Mouse (Mus musculus) brain, embryonic 14.5 days (tissue): ENCODE data around the gene BC052040. TPM values are rescaled to one million over a fixed set of nuclear protein-coding genes. Genes with fewer than 3 reads are reported as not detected.

ENCODE experiments used
- DNase-seq: peaks from one replicate; pipeline ENCODE4 v3.0.0-alpha.2; 2011; ENCODE audit warnings: low read depth
- CTCF ChIP-seq: fragments of 200-500 bp; IDR thresholded peaks from 2 replicates; pipeline ENCODE4 v1.5.1; 2012; ENCODE audit warnings: inconsistent platforms, mild to moderate bottlenecking, moderate library complexity, borderline replicate concordance; ENCODE audit not compliant: insufficient read depth, insufficient read length; ENCODE audit errors: extremely low read depth
- POLR2A ChIP-seq: fragments of 200-500 bp; IDR thresholded peaks from 2 replicates; pipeline ENCODE4 v1.6.1; 2012; ENCODE audit warnings: mild to moderate bottlenecking, inconsistent platforms, borderline replicate concordance; ENCODE audit not compliant: poor library complexity, insufficient read depth, insufficient read length, severe bottlenecking; ENCODE audit errors: extremely low read depth
- polyA plus RNA-seq: library from polyadenylated mRNA; depleted of rRNA; stranded (reverse); fragments of >200 nt; gene quantifications from 2 replicates; pipeline ENCODE4 v1.2.3, GENCODE M21; 2012

Gene BC052040
- polyA plus RNA-seq, 1 experiment: 14.8 TPM

DNA sequence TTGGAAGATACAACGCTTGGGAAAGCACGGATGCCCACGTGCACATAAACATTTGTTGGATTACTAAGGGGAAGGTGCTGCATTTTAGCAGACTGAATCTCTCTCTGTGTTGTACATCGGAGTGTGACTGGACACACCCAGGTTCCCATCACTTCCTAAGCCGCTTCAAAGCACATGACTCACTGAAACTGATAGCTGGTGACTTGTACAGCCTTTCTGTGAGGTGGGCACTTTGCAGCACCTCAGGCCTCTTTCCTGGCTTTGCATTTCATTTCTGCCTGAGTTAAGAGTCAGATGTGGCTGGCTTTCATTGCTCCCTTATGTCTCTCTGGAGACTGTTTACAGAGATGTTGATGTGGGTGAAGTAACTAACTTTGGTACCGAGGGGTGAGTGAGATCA lies 29.0 kb downstream of the BC052040 start:
- TF ChIP-seq CTCF (no peak), POLR2A (no peak)
- no peak for DNase-seq

DNA sequence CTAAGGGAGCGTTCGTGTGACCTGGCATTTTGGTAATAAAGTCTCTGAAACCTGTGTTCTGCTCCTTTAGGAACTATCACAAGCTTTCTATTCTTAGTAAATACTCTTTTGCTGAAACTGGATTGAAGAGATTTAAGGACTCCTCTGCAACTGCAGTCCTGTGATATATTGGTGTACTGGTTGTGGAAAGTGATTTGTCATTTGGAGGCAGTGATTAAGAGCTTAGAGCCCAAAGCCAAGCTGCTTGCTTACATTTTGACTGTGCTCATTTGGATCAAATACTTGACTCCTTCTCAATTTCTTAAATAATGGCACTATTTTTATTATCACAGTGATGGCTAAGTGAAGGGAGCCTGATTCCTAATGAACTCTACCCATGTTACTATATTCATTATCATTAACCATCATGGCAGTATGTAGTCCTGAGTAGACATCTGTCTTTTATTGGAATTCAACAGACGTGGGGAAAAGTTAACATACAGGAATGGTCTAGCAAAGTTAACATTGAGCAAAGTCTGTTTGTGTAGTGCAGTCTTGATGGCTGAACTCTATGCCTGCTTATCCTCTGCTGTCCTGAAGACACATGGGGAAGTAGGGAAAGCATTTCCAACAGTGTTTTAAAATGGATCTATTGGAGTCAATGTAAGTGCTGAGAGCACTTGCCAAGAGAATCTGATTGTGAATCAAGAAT lies 32.5 kb downstream of the BC052040 start:
- TF ChIP-seq POLR2A (no peak), CTCF (no peak)
- no peak for DNase-seq

DNA sequence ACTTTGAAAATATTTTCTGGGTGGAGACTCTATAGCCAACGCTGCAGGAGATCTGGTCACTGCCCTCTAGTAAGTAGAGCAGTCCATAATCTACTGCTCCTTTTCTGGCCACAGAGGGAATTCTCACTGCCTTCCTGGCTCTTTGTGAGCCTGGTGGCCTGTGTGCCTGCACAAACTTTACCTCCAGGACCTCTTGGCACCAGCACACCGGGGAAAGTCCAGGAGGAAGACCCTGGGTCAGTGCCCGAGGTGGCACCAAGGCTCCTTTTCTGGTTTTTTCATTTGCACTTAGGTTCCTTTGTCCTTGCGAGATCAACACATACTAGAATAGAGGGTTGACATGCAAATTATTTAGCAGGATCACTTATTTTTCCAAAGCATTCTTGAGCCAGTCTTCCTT lies 47.0 kb downstream of the BC052040 start:
- DNase-seq: no peak
- no peak for TF ChIP-seq CTCF
- TF ChIP-seq POLR2A: no peak

DNA sequence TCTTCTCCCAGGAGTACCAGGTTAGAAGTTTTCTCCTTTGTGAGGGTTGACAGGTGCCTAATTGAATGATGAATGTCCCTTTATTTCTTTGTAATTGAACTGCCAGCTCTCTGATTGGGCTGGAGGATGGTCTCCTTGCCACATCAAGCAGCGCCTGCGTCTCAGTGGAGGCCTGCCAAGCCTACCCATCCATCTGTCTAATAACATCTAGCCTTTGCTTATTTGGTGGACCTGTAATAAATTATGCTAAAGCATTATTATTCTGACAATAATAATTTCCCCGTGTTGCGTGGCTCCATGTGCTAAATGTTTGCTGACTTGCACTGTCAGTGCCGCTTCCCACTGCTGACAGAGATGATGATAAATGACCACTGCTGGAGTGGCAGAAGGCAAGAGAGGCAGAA lies 49.5 kb downstream of the BC052040 start:
- DNase-seq: peak; percentile 76

DNA sequence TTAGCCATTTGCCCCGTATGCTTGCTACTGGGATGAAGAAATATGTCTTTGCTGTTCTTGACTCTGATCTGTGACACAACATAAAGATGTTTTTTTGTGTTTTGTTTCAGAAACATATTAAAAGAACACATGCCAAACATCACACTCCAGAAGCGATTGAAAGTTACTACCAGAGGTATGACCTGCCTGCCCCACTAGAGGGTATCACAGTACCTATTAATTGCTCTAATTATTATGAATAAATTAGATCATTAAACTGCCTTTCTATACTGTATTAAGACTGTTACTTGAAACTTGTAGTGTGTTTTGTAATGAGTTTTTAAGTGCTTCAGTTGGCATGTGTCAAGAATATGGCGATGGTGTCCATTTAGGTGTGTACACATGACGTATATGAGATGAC lies 50.3 kb downstream of the BC052040 start:
- no peak for DNase-seq
- TF ChIP-seq POLR2A: no peak
- no peak for TF ChIP-seq CTCF

More for the DNA sequence above, 49.5 kb downstream of the BC052040 start:
- TF ChIP-seq POLR2A (no peak), CTCF (no peak)

DNA sequence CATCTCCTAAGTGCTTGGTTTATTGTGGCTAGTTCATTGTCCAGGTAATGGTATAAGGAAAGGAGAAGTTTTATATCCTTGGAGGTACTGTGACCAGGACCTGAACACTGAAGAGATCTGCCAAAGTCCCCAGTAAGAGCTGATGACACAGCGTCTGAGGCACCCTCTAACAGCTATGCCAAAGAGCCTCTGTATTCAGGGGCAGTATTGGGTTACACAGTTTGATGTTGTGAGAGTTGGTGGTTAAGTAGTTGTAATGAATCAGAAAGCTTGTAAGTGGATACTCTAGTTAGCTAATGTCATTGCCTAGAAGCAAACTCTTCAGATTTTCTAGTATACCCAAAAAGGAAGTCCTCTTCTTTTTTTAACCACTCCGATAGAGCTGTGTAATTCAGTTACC lies 68.7 kb downstream of the BC052040 start:
- no peak for DNase-seq
- TF ChIP-seq CTCF (no peak), POLR2A (no peak)

DNA sequence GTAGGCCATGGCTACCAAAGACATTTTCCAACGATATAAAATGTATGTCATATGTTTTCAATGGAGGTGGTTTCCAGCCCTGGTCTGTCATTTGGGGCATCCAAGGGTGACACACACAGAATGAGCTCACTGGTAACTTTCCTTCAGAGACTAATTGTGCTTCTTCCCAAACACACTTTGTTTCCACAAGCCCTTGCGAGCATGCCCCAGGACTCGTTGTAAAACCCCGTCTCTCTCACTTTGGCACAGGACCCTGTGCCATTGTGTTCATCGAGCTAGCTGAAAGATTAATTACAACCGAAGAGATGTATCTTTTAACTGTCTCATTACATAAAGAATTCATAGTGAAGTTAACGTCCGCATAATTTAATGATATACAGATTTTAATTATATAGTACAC lies 78.2 kb downstream of the BC052040 start:
- peak; percentile 91 for DNase-seq
- TF ChIP-seq CTCF (no peak), POLR2A (no peak)

DNA sequence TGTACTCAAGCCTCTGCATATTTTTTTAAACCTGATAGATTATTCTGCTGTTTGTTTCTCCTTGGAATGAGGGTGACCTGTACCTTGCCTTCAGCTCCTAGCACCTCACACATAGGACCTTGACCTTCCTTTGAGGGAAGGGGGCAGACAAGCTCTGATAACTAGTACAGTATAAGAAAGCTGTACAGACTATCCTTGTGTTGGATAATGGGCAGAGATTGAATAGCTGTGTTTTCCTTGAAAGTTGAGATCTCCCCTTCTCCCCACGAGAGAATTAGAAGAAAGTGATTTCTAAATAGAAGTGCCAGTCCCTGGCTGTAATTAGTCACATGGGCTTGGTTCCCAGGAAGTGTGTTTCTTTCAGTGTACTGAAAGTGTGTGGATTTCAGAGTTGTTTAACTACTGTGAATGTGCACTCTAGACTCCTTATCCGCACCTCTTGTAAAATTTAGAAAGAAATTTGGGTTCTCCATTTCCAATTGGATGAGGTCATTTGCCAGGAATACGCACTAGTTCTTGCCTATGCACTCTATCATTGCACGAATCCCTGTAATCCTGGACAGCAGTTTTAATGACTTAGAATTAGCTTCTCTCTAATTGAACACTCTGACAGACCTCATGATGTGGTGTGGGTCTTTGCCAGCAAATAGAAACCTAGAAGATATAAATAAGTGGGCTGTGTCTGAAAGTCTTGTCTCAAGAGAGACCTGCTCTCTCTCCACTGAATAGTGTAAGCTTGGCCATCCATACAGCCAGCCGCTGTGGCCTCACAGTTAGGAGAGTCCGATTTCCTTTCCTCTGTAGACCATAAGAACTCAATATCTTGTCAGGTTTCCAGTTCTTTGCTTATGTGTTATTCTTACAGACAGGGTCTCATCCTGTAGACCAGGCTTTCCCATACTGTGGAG lies 79.0 kb downstream of the BC052040 start:
- DNase-seq: peak; percentile 93
- TF ChIP-seq CTCF: no peak
- no peak for TF ChIP-seq POLR2A

DNA sequence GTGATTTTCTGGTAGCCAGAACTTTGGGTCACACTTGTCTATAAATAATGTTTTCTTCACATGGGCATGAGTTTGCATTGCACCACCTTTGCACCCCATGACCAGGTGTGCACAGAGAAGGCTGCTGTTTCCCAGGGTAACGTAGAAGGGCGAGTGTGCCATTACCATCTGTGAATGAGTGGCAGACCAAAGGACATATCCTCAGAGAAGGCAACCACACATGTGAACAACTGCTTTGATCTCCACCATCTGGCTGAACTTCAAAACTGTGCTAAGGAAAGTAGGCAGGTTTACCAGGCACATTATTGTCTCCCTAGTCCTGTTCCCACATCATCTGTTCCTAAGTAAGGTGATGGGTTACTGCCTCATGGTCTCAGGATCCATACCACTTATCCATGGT lies 86.0 kb downstream of the BC052040 start:
- TF ChIP-seq CTCF (no peak), POLR2A (no peak)
- no peak for DNase-seq

DNA sequence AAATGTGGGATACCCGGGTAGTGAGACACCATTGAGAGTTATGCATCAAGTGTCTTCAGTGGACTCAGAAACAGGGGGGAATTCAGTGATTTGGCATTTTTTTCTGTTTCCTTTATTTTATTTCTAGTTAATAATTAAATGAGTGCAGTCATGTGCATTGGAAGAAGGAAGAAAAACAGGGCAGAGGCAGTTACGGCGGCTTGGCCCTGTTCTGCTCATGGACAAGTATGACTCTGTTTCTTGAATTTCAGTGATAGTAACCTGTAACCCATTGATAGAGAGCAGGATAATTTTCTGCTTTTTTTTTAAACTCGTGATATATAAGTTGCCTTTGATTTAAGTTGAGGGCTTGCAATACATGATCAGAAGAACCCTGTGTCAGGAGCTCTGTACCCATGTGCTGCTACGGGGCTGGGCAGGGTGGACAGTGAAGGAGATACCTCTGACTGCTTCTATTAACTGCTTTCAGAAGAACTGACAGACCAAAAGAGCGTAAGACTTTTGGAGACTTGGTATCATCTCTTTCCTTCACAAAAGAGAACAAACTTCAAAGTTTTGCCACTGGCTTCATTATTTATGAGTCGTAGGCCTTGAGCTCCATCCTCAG lies 91.6 kb downstream of the BC052040 start:
- TF ChIP-seq CTCF (no peak), POLR2A (no peak)
- no peak for DNase-seq

DNA sequence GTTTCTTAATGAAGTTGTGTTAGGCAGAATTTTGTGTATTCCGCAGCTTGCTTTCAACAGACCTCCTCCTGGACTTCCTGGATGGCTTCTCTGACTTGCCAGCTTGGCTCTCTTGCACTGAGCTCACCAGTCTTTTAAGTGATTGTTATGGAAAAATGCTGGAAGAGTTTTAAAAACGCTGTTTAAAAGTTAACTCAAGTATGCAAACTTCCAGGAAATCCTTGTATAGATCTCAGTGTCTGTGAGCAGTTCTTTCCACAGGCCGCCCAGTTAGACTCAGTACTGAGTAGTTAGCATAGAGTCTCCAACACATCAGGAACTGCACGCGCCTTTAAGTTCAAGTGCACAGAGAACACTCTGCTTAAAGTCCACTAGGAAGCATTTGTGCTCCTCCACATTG lies 97.3 kb downstream of the BC052040 start:
- DNase-seq: no peak

More for the DNA sequence above, 97.3 kb downstream of the BC052040 start:
- no peak for TF ChIP-seq POLR2A
- TF ChIP-seq CTCF: no peak
